Mouse (Mus musculus): ENCODE measurements around the gene Asgr1. TPM values are rescaled to one million over a fixed set of nuclear protein-coding genes. Genes with fewer than 3 reads are reported as not detected.

Asgr1 gene
- 0.06 TPM for polyA plus RNA-seq (2012; fragmentation: generic; extraction: Trizol)

DNA sequence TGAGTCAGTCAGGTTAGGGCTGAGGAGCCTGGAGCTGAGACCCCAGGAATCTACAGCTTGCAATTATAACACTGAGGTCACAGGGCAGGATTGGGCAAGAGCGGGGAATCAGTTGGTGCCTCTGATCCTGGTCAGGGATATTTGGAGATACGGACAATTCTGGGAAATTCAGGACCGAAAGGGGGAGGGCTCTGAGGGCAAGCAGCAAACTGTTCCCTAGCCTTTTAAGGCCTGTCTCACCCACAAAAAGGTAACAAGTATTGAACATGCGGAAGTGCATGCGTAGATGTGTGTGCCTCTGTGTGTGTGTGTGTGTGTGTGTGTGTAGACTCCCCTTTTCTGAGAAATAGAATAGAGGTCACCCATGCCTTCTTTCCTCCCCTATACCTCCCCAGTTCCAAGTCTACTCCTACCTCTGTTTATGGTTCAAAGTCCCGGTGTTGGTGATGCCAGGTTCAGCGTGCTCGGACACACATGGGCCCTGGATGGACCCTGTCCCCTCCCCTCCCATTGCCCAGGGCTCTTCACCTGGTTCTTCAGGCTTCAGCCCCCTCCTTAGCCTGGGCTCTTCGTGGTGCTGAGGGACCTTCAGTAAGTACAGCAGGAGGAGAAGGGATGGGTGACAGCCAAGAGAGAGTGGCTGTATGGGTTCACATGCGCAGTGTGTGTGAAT is at the start of gene Asgr1:
Gene Asgr1, plus strand, starts transcription at position 188 of the 673 bp plus-strand sequence.
- Histone ChIP-seq H3K4me2 (ENCODE audit: low read depth) (no peak within 1 kb of the TSS), H3K36me3 (ENCODE audit: control insufficient read depth, insufficient read depth) (no peaks in the 10 kb centered on the region), H3K4me3 (no peak within 1 kb of the TSS), H3ac (ENCODE audit: control insufficient read depth, insufficient read length) (no peak within 1 kb of the TSS), H3K27me3 (ENCODE audit: control insufficient read depth, insufficient read depth, insufficient read length) (no peaks in the 10 kb centered on the region), H3K79me2 (ENCODE audit: control insufficient read depth, insufficient read depth) (no peaks in the 10 kb centered on the region)
- TF ChIP-seq E2F4 (IDR thresholded peaks at IDR 0.05; ENCODE audit: insufficient read depth) (no peak), CEBPB (IDR thresholded peaks at IDR 0.05; ENCODE audit: insufficient read depth, poor library complexity, severe bottlenecking) (no peak)

- Histone ChIP-seq H3K4me3 (no peak overlapping the region), H3ac (ENCODE audit: control insufficient read depth, insufficient read length) (no peak overlapping the region), H3K27me3 (ENCODE audit: control insufficient read depth, insufficient read depth, insufficient read length) (no peaks in the 10 kb centered on the region), H3K36me3 (ENCODE audit: control insufficient read depth, insufficient read depth) (peaks cover 25% of the 10 kb centered on the region), H3K79me2 (ENCODE audit: control insufficient read depth, insufficient read depth) (peaks cover 38% of the 10 kb centered on the region), H3K4me2 (ENCODE audit: low read depth) (no peak overlapping the region)
- no peak for TF ChIP-seq USF1 (IDR thresholded peaks at IDR 0.05; ENCODE audit: low read depth)
- no peak for TF ChIP-seq POLR2A (IDR thresholded peaks at IDR 0.05; ENCODE audit: insufficient read length, low read depth)
- TF ChIP-seq REST (IDR thresholded peaks at IDR 0.05; ENCODE audit: insufficient read depth, insufficient read length) = no peak
- TF ChIP-seq MYOD1 (IDR thresholded peaks at IDR 0.05; ENCODE audit: control insufficient read depth in 1 of 3, insufficient read length in 2 of 3, low read depth in 2 of 3) = no peak
- TF ChIP-seq TCF3 (IDR thresholded peaks at IDR 0.05; ENCODE audit: insufficient read length, low read depth) = no peak
- no peak for TF ChIP-seq CEBPB (IDR thresholded peaks at IDR 0.05; ENCODE audit: insufficient read depth, poor library complexity, severe bottlenecking)
- TF ChIP-seq POLR2AphosphoS2 (IDR thresholded peaks at IDR 0.05; ENCODE audit: insufficient read length, low read depth) = no peak
- TF ChIP-seq MYOG (IDR thresholded peaks at IDR 0.05; ENCODE audit: control insufficient read depth in 1 of 3, insufficient read depth in 1 of 3, insufficient read length in 2 of 3, low read depth in 2 of 3) = no peak
- no peak for TF ChIP-seq TCF12 (IDR thresholded peaks at IDR 0.05; ENCODE audit: insufficient read depth, poor library complexity, severe bottlenecking)
- TF ChIP-seq E2F4 (IDR thresholded peaks at IDR 0.05; ENCODE audit: insufficient read depth) = no peak
- TF ChIP-seq SRF (IDR thresholded peaks at IDR 0.05; ENCODE audit: control insufficient read depth, insufficient read length, low read depth) = no peak
- TF ChIP-seq MAX (IDR thresholded peaks at IDR 0.05; ENCODE audit: low read depth) = no peak
Measured at GRCm38 (mm10) chr11:70005521-70005920, 48.4 kb upstream of the Asgr1 start.

- H3K4me3 ChIP-seq = no peak overlapping the region
- H3K79me2 ChIP-seq (ENCODE audit: control insufficient read depth, insufficient read depth) = no peaks in the 10 kb centered on the region
- no peaks in the 10 kb centered on the region for H3K27me3 ChIP-seq (ENCODE audit: control insufficient read depth, insufficient read depth, insufficient read length)
- H3ac ChIP-seq (ENCODE audit: control insufficient read depth, insufficient read length) = no peak overlapping the region
- TF ChIP-seq TCF3 (IDR thresholded peaks at IDR 0.05; ENCODE audit: insufficient read length, low read depth) (no peak), CEBPB (IDR thresholded peaks at IDR 0.05; ENCODE audit: insufficient read depth, poor library complexity, severe bottlenecking) (no peak), MYOG (IDR thresholded peaks at IDR 0.05; ENCODE audit: control insufficient read depth in 1 of 3, insufficient read depth in 1 of 3, insufficient read length in 2 of 3, low read depth in 2 of 3) (no peak), POLR2AphosphoS2 (IDR thresholded peaks at IDR 0.05; ENCODE audit: insufficient read length, low read depth) (no peak), POLR2A (IDR thresholded peaks at IDR 0.05; ENCODE audit: insufficient read length, low read depth) (no peak), REST (IDR thresholded peaks at IDR 0.05; ENCODE audit: insufficient read depth, insufficient read length) (no peak), E2F4 (IDR thresholded peaks at IDR 0.05; ENCODE audit: insufficient read depth) (no peak), TCF12 (IDR thresholded peaks at IDR 0.05; ENCODE audit: insufficient read depth, poor library complexity, severe bottlenecking) (no peak), SRF (IDR thresholded peaks at IDR 0.05; ENCODE audit: control insufficient read depth, insufficient read length, low read depth) (no peak), MYOD1 (IDR thresholded peaks at IDR 0.05; ENCODE audit: control insufficient read depth in 1 of 3, insufficient read length in 2 of 3, low read depth in 2 of 3) (no peak), USF1 (IDR thresholded peaks at IDR 0.05; ENCODE audit: low read depth) (no peak), MAX (IDR thresholded peaks at IDR 0.05; ENCODE audit: low read depth) (no peak)
- peaks cover 48% of the 10 kb centered on the region for H3K36me3 ChIP-seq (ENCODE audit: control insufficient read depth, insufficient read depth)
- no peak overlapping the region for H3K4me2 ChIP-seq (ENCODE audit: low read depth)
Measured at GRCm38 (mm10) chr11:70010033-70010432, 43.9 kb upstream of the Asgr1 start.

DNA sequence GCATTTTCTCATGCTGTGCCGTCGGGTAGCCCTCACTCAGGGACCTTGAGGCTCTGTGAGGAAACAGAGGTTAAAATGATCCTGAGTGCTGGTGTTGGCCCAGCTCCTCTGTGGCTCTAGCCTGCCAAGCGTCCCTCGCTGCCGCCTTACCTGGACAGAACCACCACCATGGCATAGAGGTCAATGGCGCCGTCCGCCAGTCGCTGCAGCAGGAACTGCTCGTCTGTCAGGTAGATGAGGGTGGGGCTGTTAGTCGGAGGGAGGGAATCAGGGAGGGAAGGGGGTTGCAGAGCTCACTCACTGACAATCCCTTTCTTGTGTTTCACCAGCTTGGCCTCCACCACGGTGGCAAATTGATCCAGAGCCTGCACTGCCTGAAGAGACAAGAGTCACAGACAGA is 43.3 kb upstream of the Asgr1 start:
- no peak overlapping the region for H3ac ChIP-seq (ENCODE audit: control insufficient read depth, insufficient read length)
- H3K36me3 ChIP-seq (ENCODE audit: control insufficient read depth, insufficient read depth) = peaks cover 43% of the 10 kb centered on the region
- no peaks in the 10 kb centered on the region for H3K79me2 ChIP-seq (ENCODE audit: control insufficient read depth, insufficient read depth)
- H3K4me2 ChIP-seq (ENCODE audit: low read depth) = no peak overlapping the region
- no peak for TF ChIP-seq SRF (IDR thresholded peaks at IDR 0.05; ENCODE audit: control insufficient read depth, insufficient read length, low read depth)
- no peak for TF ChIP-seq CEBPB (IDR thresholded peaks at IDR 0.05; ENCODE audit: insufficient read depth, poor library complexity, severe bottlenecking)
- TF ChIP-seq TCF3 (IDR thresholded peaks at IDR 0.05; ENCODE audit: insufficient read length, low read depth) = no peak
- no peak for TF ChIP-seq TCF12 (IDR thresholded peaks at IDR 0.05; ENCODE audit: insufficient read depth, poor library complexity, severe bottlenecking)
- no peak for TF ChIP-seq POLR2AphosphoS2 (IDR thresholded peaks at IDR 0.05; ENCODE audit: insufficient read length, low read depth)
- TF ChIP-seq MYOD1 (IDR thresholded peaks at IDR 0.05; ENCODE audit: control insufficient read depth in 1 of 3, insufficient read length in 2 of 3, low read depth in 2 of 3) = no peak
- H3K4me3 ChIP-seq = no peak overlapping the region
- H3K27me3 ChIP-seq (ENCODE audit: control insufficient read depth, insufficient read depth, insufficient read length) = no peaks in the 10 kb centered on the region

DNA sequence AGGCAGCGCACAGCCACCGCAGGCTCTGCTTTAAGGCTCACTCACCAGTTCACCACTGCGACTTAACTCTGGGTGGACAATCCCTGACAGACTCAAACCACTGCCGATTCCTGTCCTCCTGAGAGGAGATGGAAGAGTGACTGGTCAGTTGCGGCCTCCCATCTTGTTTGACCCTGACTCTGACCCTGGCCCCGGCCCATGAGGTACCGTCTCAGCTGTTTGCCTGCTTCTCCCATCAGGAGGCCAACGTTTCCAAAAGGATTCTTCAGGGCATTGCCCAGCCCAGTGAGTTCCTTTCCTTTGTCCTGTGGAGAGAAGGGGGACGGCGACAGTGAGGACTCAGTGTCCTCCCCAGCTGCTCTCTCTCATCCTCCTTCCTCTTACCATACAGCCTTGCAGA is 42.9 kb upstream of the Asgr1 start:
- TF ChIP-seq MYOG (IDR thresholded peaks at IDR 0.05; ENCODE audit: control insufficient read depth in 1 of 3, insufficient read depth in 1 of 3, insufficient read length in 2 of 3, low read depth in 2 of 3) = no peak
- no peak for TF ChIP-seq REST (IDR thresholded peaks at IDR 0.05; ENCODE audit: insufficient read depth, insufficient read length)
- TF ChIP-seq POLR2A (IDR thresholded peaks at IDR 0.05; ENCODE audit: insufficient read length, low read depth) = no peak
- no peak for TF ChIP-seq POLR2AphosphoS2 (IDR thresholded peaks at IDR 0.05; ENCODE audit: insufficient read length, low read depth)
- no peak for TF ChIP-seq MYOD1 (IDR thresholded peaks at IDR 0.05; ENCODE audit: control insufficient read depth in 1 of 3, insufficient read length in 2 of 3, low read depth in 2 of 3)
- TF ChIP-seq TCF12 (IDR thresholded peaks at IDR 0.05; ENCODE audit: insufficient read depth, poor library complexity, severe bottlenecking) = no peak
- no peak for TF ChIP-seq USF1 (IDR thresholded peaks at IDR 0.05; ENCODE audit: low read depth)
- no peak for TF ChIP-seq TCF3 (IDR thresholded peaks at IDR 0.05; ENCODE audit: insufficient read length, low read depth)
- TF ChIP-seq E2F4 (IDR thresholded peaks at IDR 0.05; ENCODE audit: insufficient read depth) = no peak
- H3K4me2 ChIP-seq (ENCODE audit: low read depth) = no peak overlapping the region

More for the DNA sequence above, 42.9 kb upstream of the Asgr1 start:
- Histone ChIP-seq H3K79me2 (ENCODE audit: control insufficient read depth, insufficient read depth) (no peaks in the 10 kb centered on the region), H3K27me3 (ENCODE audit: control insufficient read depth, insufficient read depth, insufficient read length) (no peaks in the 10 kb centered on the region), H3K4me3 (no peak overlapping the region), H3K36me3 (ENCODE audit: control insufficient read depth, insufficient read depth) (peaks cover 42% of the 10 kb centered on the region), H3ac (ENCODE audit: control insufficient read depth, insufficient read length) (no peak overlapping the region)
